Mouse (Mus musculus) embryonic facial prominence, embryonic 11.5 days (tissue): ENCODE measurements at regions not wholly inside any gene's neighbourhood (a gene's known extent, or its start where the extent isn't known, plus 50 kb on each side); places are given as distances from the start of the nearest gene placed in this dataset.
"Not testable (repeated sequence)": the region's sequence is repeated elsewhere in the genome, so short reads cannot be mapped to it uniquely, and the experiment has no call there.

Experiments used
- ATAC-seq: fragments of 200-750 bp; cut with Nextera tagmentation; replicated peaks from 2 replicates; pipeline ENCODE4 v1.8.0; 2017; ENCODE audit warnings: low read depth; ENCODE audit not compliant: insufficient number of reproducible peaks, low FRiP score, low TSS enrichment
- DNase-seq: peaks from one replicate; pipeline ENCODE4 v3.0.0-alpha.2; 2015; ENCODE audit warnings: low spot score
- H3K27ac ChIP-seq: fragments of 300-500 bp; sonication (generic); replicated peaks from 2 replicates; pipeline ENCODE4 v1.5.1; 2014; ENCODE audit warnings: mild to moderate bottlenecking, low read depth, low read length, control low read depth
- H3K27me3 ChIP-seq: fragments of 300-500 bp; sonication (generic); 2 replicates; pipeline ENCODE4 v1.6.1; 2014; ENCODE audit warnings: mild to moderate bottlenecking, low read length, moderate library complexity, mixed read lengths; ENCODE audit not compliant: control insufficient read depth, insufficient read depth
- H3K36me3 ChIP-seq: fragments of 300-500 bp; sonication (generic); replicated peaks from 2 replicates; pipeline ENCODE4 v1.6.1; 2014; ENCODE audit warnings: low read depth, mild to moderate bottlenecking, low read length, moderate library complexity, mixed read lengths; ENCODE audit not compliant: control insufficient read depth, insufficient read depth
- H3K4me1 ChIP-seq: fragments of 300-500 bp; sonication (generic); 2 replicates; pipeline ENCODE4 v1.6.1; 2014; ENCODE audit warnings: low read length, mixed read lengths; ENCODE audit not compliant: control insufficient read depth, insufficient read depth
- H3K4me2 ChIP-seq: fragments of 300-500 bp; sonication (generic); 2 replicates; pipeline ENCODE4 v1.6.1; 2014; ENCODE audit warnings: low read depth, mild to moderate bottlenecking, control low read depth, low read length, moderate library complexity
- H3K4me3 ChIP-seq: fragments of 300-500 bp; sonication (generic); 2 replicates; pipeline ENCODE4 v1.5.1; 2014; ENCODE audit warnings: low read depth, low read length, control low read depth
- H3K9ac ChIP-seq: fragments of 300-500 bp; sonication (generic); replicated peaks from 2 replicates; pipeline ENCODE4 v1.6.1; 2014; ENCODE audit warnings: mild to moderate bottlenecking, control low read depth, low read length
- H3K9me3 ChIP-seq: fragments of 300-500 bp; sonication (generic); replicated peaks from 2 replicates; pipeline ENCODE4 v1.6.1; 2016; ENCODE audit warnings: mild to moderate bottlenecking, low read length, inconsistent platforms, mixed read lengths; ENCODE audit not compliant: control insufficient read depth
- WGBS: fragments of 180-500 bp; shearing (Covaris S2); extraction: QIAGEN DNeasy Blood & Tissue Kit; methylation state at CpG from one replicate; pipeline ENCODE4 v1.1.7; 2014; 5-methylcytosine and 5-hydroxymethylcytosine counted together

DNA sequence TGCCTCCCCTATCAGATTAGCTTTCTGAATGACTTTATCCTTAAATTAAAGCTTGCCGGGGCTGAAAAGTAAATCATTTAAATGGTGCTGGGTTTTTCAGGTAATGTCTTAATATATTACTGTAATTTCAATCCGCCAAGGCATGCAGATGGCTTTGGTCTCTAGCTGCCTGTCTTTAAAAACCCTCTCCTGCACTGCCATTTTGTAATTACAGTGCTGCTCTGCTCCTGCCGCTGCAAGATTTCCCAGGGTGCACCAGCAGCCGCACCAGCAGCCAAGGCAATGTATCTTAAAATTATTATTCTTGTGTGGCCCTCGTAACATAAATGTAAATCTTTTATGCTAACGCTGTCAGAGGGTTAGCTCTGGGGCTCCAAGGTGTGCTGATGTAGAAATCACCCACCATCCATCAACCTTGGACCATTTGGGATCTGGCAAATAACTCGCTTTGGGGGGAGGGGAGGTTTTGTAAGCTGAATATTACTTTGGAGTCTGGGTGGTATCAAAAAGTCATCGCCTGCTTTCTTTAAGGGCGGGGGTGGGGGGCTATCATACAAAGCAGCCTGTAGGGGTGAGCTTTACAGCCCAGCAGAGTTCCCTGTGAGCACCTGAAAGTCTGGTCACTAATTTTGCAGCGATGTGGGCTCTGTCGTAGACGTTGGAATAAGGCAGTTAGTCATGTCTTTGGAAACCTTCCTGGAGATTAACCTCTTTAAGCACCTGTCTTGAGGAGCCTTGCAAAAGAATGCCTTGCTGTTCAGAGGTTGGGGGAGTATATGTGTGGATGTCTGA, 226.0 kb downstream of the Tmem114 start:
- no peaks in the 10 kb centered on the region for H3K36me3 ChIP-seq
- no peak for ATAC-seq

DNA sequence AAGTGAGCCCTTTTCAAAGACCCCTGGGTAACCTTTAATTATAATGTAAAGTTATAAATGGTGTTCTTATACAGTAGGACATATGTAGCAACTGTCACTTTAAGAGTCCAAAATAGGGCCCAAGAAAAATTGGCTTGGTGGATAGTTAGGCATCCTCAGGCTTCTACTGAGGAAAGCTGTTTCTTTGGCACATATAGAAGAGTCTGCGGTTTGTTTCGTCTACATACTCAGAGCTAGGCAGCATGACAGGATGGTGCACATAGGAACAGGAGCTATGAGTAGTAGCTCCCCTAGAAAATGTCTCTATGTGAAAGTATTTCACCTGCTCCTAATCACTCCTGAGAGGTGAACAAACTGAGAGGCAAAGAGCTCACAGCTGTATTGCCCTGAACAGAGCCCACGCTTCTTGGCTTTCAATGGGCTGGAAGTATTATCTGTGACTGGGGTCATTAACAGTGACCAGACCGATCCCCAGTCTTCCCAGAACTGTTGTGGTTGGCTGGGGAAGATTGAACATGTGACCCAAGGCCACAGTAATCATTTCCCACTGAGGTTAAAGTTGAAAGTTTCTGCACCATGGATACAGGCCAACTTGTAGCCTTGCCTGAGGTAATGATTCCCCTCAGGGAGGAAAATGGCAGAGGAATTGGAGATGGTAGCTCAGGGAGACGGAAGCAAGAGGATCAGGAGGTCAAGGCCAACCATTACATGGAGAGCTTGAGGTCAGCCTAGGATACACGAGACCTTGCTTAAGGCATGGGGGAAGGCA, 235.3 kb downstream of the Tmem114 start:
- ATAC-seq (no peak), DNase-seq (no peak)
- H3K4me2 ChIP-seq, result no peak overlapping the region
- H3K9me3 ChIP-seq, result no peaks in the 10 kb centered on the region
- H3K4me1 ChIP-seq, result no peaks in the 10 kb centered on the region
- no peak overlapping the region for H3K9ac ChIP-seq
- H3K36me3 ChIP-seq, result no peaks in the 10 kb centered on the region
- no peaks in the 10 kb centered on the region for H3K27me3 ChIP-seq
- no peak overlapping the region for H3K27ac ChIP-seq
- H3K4me3 ChIP-seq, result no peak overlapping the region
- WGBS, result 66% methylated on average over 6 of the region's 6 CpGs

More for the DNA sequence above, 226.0 kb downstream of the Tmem114 start:
- no peak overlapping the region for H3K27ac ChIP-seq
- H3K9ac ChIP-seq, result no peak overlapping the region
- no peaks in the 10 kb centered on the region for H3K9me3 ChIP-seq
- H3K27me3 ChIP-seq, result no peaks in the 10 kb centered on the region
- no peak overlapping the region for H3K4me2 ChIP-seq
- 85% methylated on average over 12 of the region's 12 CpGs for WGBS
- no peak for DNase-seq
- H3K4me3 ChIP-seq, result no peak overlapping the region
- H3K4me1 ChIP-seq, result no peaks in the 10 kb centered on the region

DNA sequence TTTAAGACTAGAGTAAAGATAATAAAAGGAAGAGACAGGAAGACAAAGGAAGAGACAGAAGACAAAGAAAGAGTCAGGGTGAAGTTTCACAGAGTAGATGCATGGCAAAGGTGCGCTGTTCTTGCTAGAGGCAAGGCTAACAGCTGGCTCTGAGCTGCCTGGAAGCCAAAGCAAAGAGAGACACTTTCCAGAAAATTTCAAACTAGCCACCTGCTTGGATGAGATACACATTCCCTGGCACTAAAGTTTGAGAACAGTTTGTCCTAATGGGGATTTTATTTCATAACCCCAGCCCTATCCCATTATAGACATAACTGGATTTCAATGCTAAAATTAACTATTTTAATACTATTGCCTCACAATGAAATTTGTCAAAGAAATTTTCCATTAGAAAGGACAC, 235.9 kb downstream of the Tmem114 start:
- no peak for DNase-seq
- no peak overlapping the region for H3K4me3 ChIP-seq

DNA sequence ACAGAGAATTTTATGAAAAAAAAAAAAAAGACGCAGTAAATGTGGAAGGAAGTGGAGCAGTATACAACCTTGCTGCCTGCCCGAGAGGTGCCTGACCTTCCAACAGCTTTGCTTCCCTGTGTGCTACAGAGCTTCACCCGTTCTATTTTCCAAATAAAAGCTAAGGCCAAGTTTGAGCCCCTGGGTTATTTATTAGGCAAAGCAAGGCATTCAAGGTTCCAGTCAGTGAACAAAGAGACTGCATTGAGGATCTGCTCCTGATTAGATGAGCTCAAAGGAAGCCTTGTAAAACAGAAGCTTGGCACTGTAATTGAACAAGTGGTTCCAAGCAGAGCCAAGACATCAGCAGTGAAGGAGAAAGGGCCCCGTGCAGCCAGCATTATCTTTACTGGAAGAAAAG, 236.4 kb downstream of the Tmem114 start:
- Histone ChIP-seq H3K27ac (no peak overlapping the region), H3K4me3 (no peak overlapping the region), H3K4me1 (no peaks in the 10 kb centered on the region), H3K36me3 (no peaks in the 10 kb centered on the region), H3K9me3 (no peaks in the 10 kb centered on the region), H3K9ac (no peak overlapping the region), H3K4me2 (no peak overlapping the region), H3K27me3 (no peaks in the 10 kb centered on the region)
- 38% methylated on average over 4 of the region's 4 CpGs for WGBS
- DNase-seq (peak; percentile 37), ATAC-seq (no peak)

More for the DNA sequence above, 235.9 kb downstream of the Tmem114 start:
- Histone ChIP-seq H3K36me3 (no peaks in the 10 kb centered on the region), H3K27me3 (no peaks in the 10 kb centered on the region), H3K9ac (no peak overlapping the region), H3K4me2 (no peak overlapping the region), H3K4me1 (no peaks in the 10 kb centered on the region), H3K27ac (no peak overlapping the region), H3K9me3 (no peaks in the 10 kb centered on the region)
- no peak for ATAC-seq
- 83% methylated on average over 1 of the region's 1 CpGs for WGBS

DNA sequence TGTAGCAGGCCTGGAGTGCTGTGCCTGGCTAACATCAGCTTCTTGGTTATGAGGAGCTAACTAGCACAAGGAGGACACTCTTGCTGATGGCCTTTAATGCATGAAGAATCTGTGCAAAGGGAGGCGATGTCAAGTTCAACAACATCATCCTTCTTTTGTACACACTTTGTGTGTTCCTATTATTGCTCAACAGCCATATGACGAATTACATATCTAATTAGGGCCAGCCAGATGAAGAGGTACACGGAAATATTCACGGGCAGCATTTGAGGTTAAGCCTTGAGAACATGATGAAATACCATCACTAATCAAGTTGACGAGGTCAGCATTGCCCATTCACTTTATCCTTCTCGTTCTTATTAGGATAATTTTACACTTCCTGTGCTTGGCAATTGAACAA, 240.2 kb downstream of the Tmem114 start:
- WGBS, result 72% methylated on average over 6 of the region's 6 CpGs
- Histone ChIP-seq H3K4me1 (no peaks in the 10 kb centered on the region), H3K4me3 (no peak overlapping the region), H3K9ac (no peak overlapping the region), H3K4me2 (no peak overlapping the region), H3K9me3 (no peaks in the 10 kb centered on the region), H3K27ac (no peak overlapping the region), H3K36me3 (no peaks in the 10 kb centered on the region), H3K27me3 (no peaks in the 10 kb centered on the region)
- DNase-seq (no peak), ATAC-seq (no peak)

DNA sequence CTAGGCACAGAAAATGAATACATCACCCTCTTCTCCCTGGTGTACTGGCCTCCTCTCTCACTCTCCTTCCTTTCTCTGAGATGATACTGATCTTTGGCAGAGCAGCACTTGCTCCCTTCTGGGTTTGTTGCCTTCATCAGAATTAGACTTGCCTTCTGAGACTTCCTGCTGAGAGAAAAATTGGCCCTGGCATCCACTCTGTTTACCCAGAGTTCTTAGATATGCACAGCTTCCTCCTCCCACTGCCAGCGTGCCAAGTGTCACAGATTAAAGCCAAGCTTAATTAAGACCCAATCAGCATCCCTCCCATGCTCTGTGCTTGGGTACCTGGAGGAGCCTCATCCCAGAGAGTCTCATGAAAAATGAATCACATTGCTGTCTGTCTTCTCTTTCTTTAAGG, 246.0 kb downstream of the Tmem114 start:
- H3K4me1 ChIP-seq, result no peaks in the 10 kb centered on the region
- no peak overlapping the region for H3K9ac ChIP-seq
- no peak overlapping the region for H3K4me3 ChIP-seq
- ATAC-seq, result no peak
- no peak for DNase-seq
- 39% methylated on average over 1 of the region's 1 CpGs for WGBS
- H3K9me3 ChIP-seq, result no peaks in the 10 kb centered on the region
- no peaks in the 10 kb centered on the region for H3K27me3 ChIP-seq
- no peak overlapping the region for H3K27ac ChIP-seq
- no peaks in the 10 kb centered on the region for H3K36me3 ChIP-seq
- no peak overlapping the region for H3K4me2 ChIP-seq

DNA sequence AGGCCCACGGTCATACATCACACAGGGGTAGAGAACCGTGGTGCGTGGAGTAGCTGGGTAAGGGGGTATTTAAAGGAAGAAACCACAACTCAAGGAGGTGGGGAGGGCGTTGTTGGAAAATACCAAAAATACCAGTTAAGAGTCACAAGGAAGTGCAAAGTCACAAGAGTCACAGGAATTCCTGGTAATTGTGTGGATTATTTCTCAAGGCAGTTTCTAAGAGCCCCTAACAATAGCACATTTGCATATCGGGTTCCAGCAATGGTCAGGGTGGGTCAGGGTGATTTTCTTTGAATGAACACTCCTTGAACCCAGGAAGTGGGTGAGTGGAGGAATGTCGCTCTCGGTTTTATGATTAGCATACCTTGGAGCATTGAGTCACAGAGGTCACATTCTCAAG, 247.7 kb downstream of the Tmem114 start:
- not testable (repeated sequence) for H3K27me3 ChIP-seq, H3K36me3 ChIP-seq, H3K4me1 ChIP-seq, H3K9me3 ChIP-seq, H3K4me3 ChIP-seq, H3K4me2 ChIP-seq, H3K9ac ChIP-seq, DNase-seq, H3K27ac ChIP-seq, ATAC-seq
- 86% methylated on average over 7 of the region's 7 CpGs for WGBS

DNA sequence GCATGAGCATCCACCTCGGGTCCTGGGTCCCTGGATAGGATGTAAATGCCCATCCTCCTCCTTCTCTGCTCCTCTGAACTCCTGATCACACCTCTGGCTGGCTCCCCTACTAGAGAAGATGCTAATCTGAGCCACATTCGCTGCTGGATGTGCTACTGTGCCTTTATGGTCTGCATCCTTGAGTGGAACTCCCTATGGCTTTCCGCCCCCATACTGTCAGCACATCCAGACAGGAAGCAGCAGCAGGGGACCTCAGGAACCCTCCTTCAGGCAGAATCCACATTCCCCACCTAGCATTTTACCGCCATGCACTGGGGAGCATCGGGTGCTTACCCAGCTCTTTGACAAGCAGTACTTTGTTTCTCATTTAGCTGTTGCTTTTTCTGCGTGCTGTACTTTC, 248.8 kb downstream of the Tmem114 start:
- no peak overlapping the region for H3K4me3 ChIP-seq
- no peak overlapping the region for H3K27ac ChIP-seq
- H3K4me1 ChIP-seq, result no peaks in the 10 kb centered on the region
- no peak overlapping the region for H3K9ac ChIP-seq
- ATAC-seq, result no peak
- DNase-seq, result no peak
- no peaks in the 10 kb centered on the region for H3K9me3 ChIP-seq
- no peaks in the 10 kb centered on the region for H3K27me3 ChIP-seq
- 59% methylated on average over 6 of the region's 6 CpGs for WGBS
- no peak overlapping the region for H3K4me2 ChIP-seq
- no peaks in the 10 kb centered on the region for H3K36me3 ChIP-seq
